Mouse (Mus musculus) intestine, embryonic 15.5 days (tissue): ENCODE measurements at regions not wholly inside any gene's neighbourhood (a gene's known extent, or its start where the extent isn't known, plus 50 kb on each side); places are given as distances from the start of the nearest gene placed in this dataset.

Experiments used
- ATAC-seq: fragments of 200-750 bp; cut with Nextera tagmentation; 2 replicates; pipeline ENCODE4 v1.8.0; 2017; ENCODE audit warnings: moderate TSS enrichment, moderate library complexity
- H3K27ac ChIP-seq: fragments of 300-500 bp; sonication (generic); 2 replicates; pipeline ENCODE4 v1.5.1; 2015; ENCODE audit warnings: mild to moderate bottlenecking, inconsistent platforms
- H3K27me3 ChIP-seq: fragments of 300-500 bp; sonication (generic); replicated peaks from 2 replicates; pipeline ENCODE4 v1.6.1; 2015; ENCODE audit warnings: inconsistent platforms
- H3K36me3 ChIP-seq: fragments of 300-500 bp; sonication (generic); 2 replicates; pipeline ENCODE4 v1.6.1; 2015; ENCODE audit warnings: inconsistent platforms
- H3K4me1 ChIP-seq: fragments of 300-500 bp; sonication (generic); replicated peaks from 2 replicates; pipeline ENCODE4 v1.6.1; 2015; ENCODE audit warnings: inconsistent platforms
- H3K4me2 ChIP-seq: fragments of 300-500 bp; sonication (generic); replicated peaks from 2 replicates; pipeline ENCODE4 v1.6.1; 2015; ENCODE audit warnings: mild to moderate bottlenecking, inconsistent platforms
- H3K4me3 ChIP-seq: fragments of 300-500 bp; sonication (generic); replicated peaks from 2 replicates; pipeline ENCODE4 v1.5.1; 2015; ENCODE audit warnings: inconsistent platforms
- H3K9ac ChIP-seq: fragments of 300-500 bp; sonication (generic); 2 replicates; pipeline ENCODE4 v1.6.1; 2015; ENCODE audit warnings: inconsistent platforms
- H3K9me3 ChIP-seq: fragments of 300-500 bp; sonication (generic); 2 replicates; pipeline ENCODE4 v1.6.1; 2016; ENCODE audit warnings: inconsistent platforms
- WGBS: fragments of 180-500 bp; shearing (Covaris S2); methylation state at CpG from one replicate; pipeline ENCODE4 v1.1.7; 2015; 5-methylcytosine and 5-hydroxymethylcytosine counted together

GRCm38 (mm10) chr12:92251962-92252361, 403.0 kb upstream of the Sel1l start:
- H3K4me2 ChIP-seq = no peak overlapping the region
- no peaks in the 10 kb centered on the region for H3K9me3 ChIP-seq
- no peak overlapping the region for H3K4me3 ChIP-seq
- no peaks in the 10 kb centered on the region for H3K36me3 ChIP-seq
- no peaks in the 10 kb centered on the region for H3K27me3 ChIP-seq
- WGBS = 79% methylated on average over 4 of the region's 4 CpGs
- no peak for ATAC-seq
- H3K27ac ChIP-seq = no peak overlapping the region
- no peak overlapping the region for H3K9ac ChIP-seq
- no peaks in the 10 kb centered on the region for H3K4me1 ChIP-seq

DNA sequence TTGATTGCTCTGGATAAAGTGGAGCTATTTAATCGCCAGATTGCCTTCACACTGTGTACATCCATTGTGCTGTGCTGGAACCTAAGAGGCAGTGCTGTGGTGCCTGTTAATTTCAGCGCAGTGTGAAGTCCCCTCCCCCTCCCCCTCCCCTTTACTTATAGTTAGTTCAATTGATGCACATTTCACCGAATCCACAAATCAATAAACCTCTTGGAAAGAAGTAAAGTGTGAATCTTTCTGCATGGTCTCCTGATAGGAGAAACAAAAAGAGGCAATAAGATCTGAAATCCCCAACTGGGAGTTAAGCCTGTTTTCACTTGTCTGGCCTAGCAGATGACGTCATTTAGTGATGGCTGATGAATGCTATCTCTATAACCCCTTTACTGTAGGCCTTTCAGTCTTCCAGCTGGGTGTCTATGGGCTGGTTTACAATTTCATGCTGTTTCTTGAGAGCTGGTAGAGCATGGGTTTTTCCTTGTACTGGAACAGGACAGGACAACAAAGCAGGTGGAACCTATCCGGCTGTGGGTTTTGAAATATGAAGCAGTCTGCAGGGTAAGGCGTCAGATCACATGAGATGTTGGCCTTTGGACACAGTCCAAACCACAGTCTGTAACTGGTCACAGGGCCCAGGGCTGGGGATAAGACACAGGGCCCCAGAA, 398.0 kb upstream of the Sel1l start:
- WGBS = 53% methylated on average over 6 of the region's 6 CpGs
- Histone ChIP-seq H3K27ac (no peak overlapping the region), H3K9ac (no peak overlapping the region), H3K4me2 (no peak overlapping the region), H3K4me3 (no peak overlapping the region), H3K4me1 (no peaks in the 10 kb centered on the region), H3K36me3 (no peaks in the 10 kb centered on the region), H3K27me3 (no peaks in the 10 kb centered on the region), H3K9me3 (no peaks in the 10 kb centered on the region)
- no peak for ATAC-seq

GRCm38 (mm10) chr12:92239956-92240699, 391.2 kb upstream of the Sel1l start:
- Histone ChIP-seq H3K36me3 (no peaks in the 10 kb centered on the region), H3K4me3 (no peak overlapping the region), H3K9ac (no peak overlapping the region), H3K27ac (no peak overlapping the region), H3K9me3 (no peaks in the 10 kb centered on the region), H3K4me1 (no peaks in the 10 kb centered on the region), H3K4me2 (no peak overlapping the region), H3K27me3 (no peaks in the 10 kb centered on the region)
- WGBS = 71% methylated on average over 5 of the region's 5 CpGs
- no peak for ATAC-seq

GRCm38 (mm10) chr12:92233650-92234408, 384.9 kb upstream of the Sel1l start:
- Histone ChIP-seq H3K9ac (no peak overlapping the region), H3K9me3 (no peaks in the 10 kb centered on the region), H3K27me3 (no peaks in the 10 kb centered on the region), H3K4me1 (no peaks in the 10 kb centered on the region), H3K27ac (no peak overlapping the region), H3K4me3 (no peak overlapping the region), H3K36me3 (no peaks in the 10 kb centered on the region), H3K4me2 (no peak overlapping the region)
- WGBS = 81% methylated on average over 3 of the region's 3 CpGs
- peak; percentile 71 for ATAC-seq

GRCm38 (mm10) chr12:92228585-92228984, 379.6 kb upstream of the Sel1l start:
- H3K27me3 ChIP-seq = no peaks in the 10 kb centered on the region
- no peak overlapping the region for H3K4me3 ChIP-seq
- H3K4me2 ChIP-seq = no peak overlapping the region
- no peak for ATAC-seq
- no peak overlapping the region for H3K9ac ChIP-seq
- no peaks in the 10 kb centered on the region for H3K36me3 ChIP-seq
- H3K4me1 ChIP-seq = no peaks in the 10 kb centered on the region
- H3K9me3 ChIP-seq = no peaks in the 10 kb centered on the region
- 85% methylated on average over 4 of the region's 4 CpGs for WGBS
- H3K27ac ChIP-seq = no peak overlapping the region

DNA sequence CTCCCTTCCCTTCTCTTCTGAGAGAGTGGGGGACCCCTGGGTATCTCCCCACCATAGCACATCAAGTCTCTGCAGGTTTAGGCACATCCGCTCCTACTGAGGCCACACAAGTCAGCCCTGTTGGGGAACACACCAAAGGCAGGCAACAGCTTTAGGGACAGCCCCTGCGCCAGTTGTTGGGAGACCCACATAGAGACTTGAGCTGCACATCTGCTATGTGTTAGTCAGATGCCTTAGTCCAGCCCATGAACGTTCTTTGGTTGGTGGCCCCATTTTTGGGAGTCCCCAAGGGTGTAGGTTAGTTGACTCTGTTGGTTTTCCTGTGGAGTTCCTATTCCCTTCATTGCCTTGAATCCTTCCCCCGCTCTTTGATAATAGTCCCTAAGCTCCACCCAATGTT, 354.4 kb upstream of the Sel1l start:
- H3K9me3 ChIP-seq = no peaks in the 10 kb centered on the region
- no peak overlapping the region for H3K4me3 ChIP-seq
- ATAC-seq = no peak
- no peak overlapping the region for H3K9ac ChIP-seq
- H3K36me3 ChIP-seq = no peaks in the 10 kb centered on the region
- WGBS = 88% methylated on average over 4 of the region's 4 CpGs
- no peak overlapping the region for H3K27ac ChIP-seq
- H3K27me3 ChIP-seq = no peaks in the 10 kb centered on the region
- H3K4me1 ChIP-seq = no peaks in the 10 kb centered on the region
- no peak overlapping the region for H3K4me2 ChIP-seq

DNA sequence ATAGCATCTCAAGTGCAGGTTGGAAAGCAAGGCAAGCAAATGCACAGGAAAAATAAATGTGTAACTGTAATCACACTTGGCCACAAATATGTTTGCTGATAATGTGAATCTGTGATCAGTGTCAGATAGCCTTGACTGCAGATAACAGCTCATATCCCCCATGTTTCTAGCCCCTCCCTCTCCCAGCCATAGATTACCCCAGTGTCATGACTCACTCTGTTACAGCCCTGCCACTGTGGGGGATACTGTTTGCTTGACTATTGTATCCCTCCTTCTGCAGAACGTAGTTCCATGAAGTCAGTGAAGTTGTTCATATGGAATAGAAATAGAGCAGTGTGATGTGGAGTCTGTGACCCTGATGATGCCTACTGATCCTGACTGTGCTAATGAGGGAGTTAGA, 351.6 kb upstream of the Sel1l start:
- 63% methylated on average over 1 of the region's 1 CpGs for WGBS
- ATAC-seq = 0 out of 2 replicates have a peak, but pooled peaks have one; percentile 43
- Histone ChIP-seq H3K4me2 (no peak overlapping the region), H3K4me3 (no peak overlapping the region), H3K9ac (no peak overlapping the region), H3K27me3 (no peaks in the 10 kb centered on the region), H3K27ac (no peak overlapping the region), H3K9me3 (no peaks in the 10 kb centered on the region), H3K4me1 (no peaks in the 10 kb centered on the region), H3K36me3 (no peaks in the 10 kb centered on the region)

- no peaks in the 10 kb centered on the region for H3K27me3 ChIP-seq
- H3K9ac ChIP-seq = no peak overlapping the region
- H3K4me1 ChIP-seq = no peaks in the 10 kb centered on the region
- H3K36me3 ChIP-seq = no peaks in the 10 kb centered on the region
- H3K27ac ChIP-seq = no peak overlapping the region
- no peak overlapping the region for H3K4me2 ChIP-seq
- H3K9me3 ChIP-seq = no peaks in the 10 kb centered on the region
- 84% methylated on average over 5 of the region's 5 CpGs for WGBS
- H3K4me3 ChIP-seq = no peak overlapping the region
- no peak for ATAC-seq
Observed at GRCm38 (mm10) chr12:92198738-92199477, 350.0 kb upstream of the Sel1l start.

GRCm38 (mm10) chr12:92193934-92194685, 345.2 kb upstream of the Sel1l start:
- no peak overlapping the region for H3K4me3 ChIP-seq
- no peaks in the 10 kb centered on the region for H3K27me3 ChIP-seq
- H3K9ac ChIP-seq = no peak overlapping the region
- H3K27ac ChIP-seq = no peak overlapping the region
- ATAC-seq = peak; percentile 74
- no peak overlapping the region for H3K4me2 ChIP-seq
- H3K36me3 ChIP-seq = no peaks in the 10 kb centered on the region
- no peaks in the 10 kb centered on the region for H3K4me1 ChIP-seq
- 68% methylated on average over 6 of the region's 6 CpGs for WGBS
- no peaks in the 10 kb centered on the region for H3K9me3 ChIP-seq

GRCm38 (mm10) chr12:92193199-92193933, 344.4 kb upstream of the Sel1l start:
- WGBS = 71% methylated on average over 8 of the region's 8 CpGs
- no peaks in the 10 kb centered on the region for H3K27me3 ChIP-seq
- H3K4me1 ChIP-seq = no peaks in the 10 kb centered on the region
- H3K9me3 ChIP-seq = no peaks in the 10 kb centered on the region
- no peaks in the 10 kb centered on the region for H3K36me3 ChIP-seq
- no peak overlapping the region for H3K4me3 ChIP-seq
- no peak overlapping the region for H3K27ac ChIP-seq
- no peak overlapping the region for H3K9ac ChIP-seq
- no peak overlapping the region for H3K4me2 ChIP-seq
- ATAC-seq = peak; percentile 90

DNA sequence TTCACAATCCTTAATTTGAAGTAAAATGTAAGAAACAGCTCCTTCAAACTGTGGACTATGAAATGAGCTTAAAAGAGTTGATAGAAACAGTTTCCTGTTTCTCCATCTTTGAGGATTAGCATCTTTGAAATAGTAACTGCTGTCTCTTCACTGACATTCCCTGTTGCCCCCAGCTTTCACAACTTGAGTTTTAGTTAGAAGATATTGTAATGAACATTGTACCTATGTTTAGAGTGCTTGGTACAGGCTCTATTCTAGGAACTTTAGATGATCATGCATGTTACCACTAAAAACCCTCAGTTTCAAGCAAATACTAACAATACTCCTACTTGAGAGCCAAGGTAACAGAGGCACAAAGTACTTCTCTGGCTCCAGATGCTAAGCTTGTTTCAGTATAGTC, 340.1 kb upstream of the Sel1l start:
- no peak for ATAC-seq
- Histone ChIP-seq H3K9ac (no peak overlapping the region), H3K4me1 (no peaks in the 10 kb centered on the region), H3K36me3 (no peaks in the 10 kb centered on the region), H3K9me3 (no peaks in the 10 kb centered on the region), H3K27ac (no peak overlapping the region), H3K4me3 (no peak overlapping the region), H3K4me2 (no peak overlapping the region), H3K27me3 (no peaks in the 10 kb centered on the region)
